Mouse (Mus musculus): ENCODE results near the gene Bcl2l1.

The Bcl2l1 gene

GRCm38 (mm10) chr2:152824438-152825167, 6.9 kb downstream of the Bcl2l1 start:
- 61% methylated on average over 3 of the region's 3 CpGs for WGBS

- 95% methylated on average over 1 of the region's 1 CpGs for WGBS
Observed at GRCm38 (mm10) chr2:152823770-152824169, 7.8 kb downstream of the Bcl2l1 start.

DNA sequence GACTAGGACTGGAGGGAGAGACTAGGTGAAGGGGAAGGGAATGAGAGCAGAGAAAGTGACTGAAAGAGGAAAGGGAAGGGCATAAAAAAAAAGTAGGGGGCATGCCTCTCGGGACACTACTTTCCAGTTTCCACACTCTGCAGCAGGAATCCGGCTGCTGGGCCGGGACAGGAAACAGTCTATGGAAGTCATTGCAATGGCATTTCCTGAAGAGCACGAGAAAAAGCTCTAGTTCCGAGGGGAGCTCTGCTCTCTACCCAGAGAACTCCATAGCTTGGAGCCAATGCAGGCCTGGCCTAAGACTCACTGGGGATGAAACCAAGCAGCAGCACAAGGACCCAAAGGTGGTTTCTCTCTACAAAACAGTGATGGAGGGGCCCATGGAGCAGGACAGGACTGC, 10.5 kb downstream of the Bcl2l1 start:
- 62% methylated on average over 5 of the region's 5 CpGs for WGBS

DNA sequence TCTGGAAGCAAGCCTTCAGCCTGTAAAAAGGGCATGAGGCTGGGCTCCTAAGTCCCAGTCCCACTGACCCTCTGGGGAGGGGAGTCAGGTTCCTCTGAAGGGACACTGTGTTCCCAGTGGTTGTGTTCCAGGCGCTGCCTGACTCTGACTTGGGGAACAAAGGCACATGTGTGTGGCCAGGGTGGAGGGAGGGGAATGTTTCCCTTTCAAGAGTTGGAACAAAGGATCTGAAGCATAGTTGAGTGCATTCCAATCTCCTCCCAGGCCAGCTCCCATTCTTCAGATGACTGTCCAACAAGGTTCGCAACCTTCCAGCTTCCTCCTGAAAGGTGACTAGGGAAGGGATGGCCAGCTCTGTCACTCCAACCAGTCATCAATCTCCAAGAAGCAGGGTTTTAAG, 11.2 kb downstream of the Bcl2l1 start:
- WGBS, result 56% methylated on average over 2 of the region's 2 CpGs

DNA sequence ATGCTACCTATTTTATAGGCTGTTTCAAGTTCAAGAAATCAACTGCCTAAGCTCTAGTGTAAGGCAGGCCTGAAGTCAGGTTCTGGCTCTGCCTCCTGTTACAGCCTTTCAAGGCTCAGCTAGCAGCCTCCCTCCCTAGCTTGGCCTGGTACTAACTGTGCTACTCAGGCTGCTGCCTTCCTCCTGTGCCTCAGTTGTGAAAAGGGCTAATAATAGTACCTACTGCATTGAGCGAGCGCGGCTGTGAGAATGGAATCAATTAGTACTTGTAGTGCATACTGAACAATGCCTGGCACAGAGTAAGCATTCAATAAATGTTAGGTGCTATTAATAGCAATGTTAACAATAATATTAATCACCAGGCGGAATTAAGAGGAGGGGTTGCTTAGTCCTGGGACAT, 11.6 kb downstream of the Bcl2l1 start:
- WGBS, result 40% methylated on average over 4 of the region's 4 CpGs

DNA sequence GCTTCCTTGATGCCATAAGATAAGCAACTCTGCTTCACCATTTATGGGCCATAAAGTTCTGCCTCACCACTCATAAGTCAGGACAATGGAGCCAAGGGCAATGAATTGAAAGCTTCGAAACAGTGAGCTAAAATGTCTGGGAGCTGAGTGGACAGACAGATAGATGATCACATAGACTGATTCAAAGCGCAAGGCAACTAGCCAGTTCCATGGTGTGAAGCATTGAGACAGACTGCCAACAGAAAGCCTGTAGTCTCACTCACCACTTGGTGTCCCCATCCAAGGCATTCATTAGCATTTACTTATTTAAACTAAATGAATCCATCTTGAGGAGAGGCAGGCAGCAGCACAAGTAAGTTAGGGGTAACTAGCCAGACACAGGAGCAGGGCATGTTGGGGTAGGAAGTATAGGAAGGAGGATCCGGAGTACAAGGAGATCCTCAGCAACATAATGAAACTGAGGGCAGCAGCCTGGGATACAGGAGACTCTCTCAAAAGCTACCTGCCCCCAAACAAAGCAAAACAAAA, 12.4 kb downstream of the Bcl2l1 start:
- WGBS, result 80% methylated on average over 3 of the region's 3 CpGs

DNA sequence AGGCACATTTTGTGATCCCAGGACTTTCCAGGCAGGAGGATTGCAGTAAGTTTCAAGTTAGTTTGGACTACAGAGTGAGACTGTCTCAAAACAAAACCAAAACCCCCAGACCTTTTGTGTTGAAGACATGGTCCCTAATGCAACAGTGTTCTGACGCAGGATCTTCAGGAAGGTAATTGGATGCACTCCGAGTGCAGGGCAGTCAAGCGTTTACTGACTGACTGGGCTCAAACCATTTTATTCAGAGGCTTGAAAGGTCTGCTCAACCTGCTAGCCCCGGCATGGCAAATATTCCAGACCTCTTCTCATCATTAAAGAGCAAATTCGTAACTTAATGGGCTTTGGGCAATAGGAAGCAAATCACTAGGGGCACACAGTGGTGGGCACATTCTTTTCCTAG, 12.8 kb downstream of the Bcl2l1 start:
- 81% methylated on average over 5 of the region's 5 CpGs for WGBS

DNA sequence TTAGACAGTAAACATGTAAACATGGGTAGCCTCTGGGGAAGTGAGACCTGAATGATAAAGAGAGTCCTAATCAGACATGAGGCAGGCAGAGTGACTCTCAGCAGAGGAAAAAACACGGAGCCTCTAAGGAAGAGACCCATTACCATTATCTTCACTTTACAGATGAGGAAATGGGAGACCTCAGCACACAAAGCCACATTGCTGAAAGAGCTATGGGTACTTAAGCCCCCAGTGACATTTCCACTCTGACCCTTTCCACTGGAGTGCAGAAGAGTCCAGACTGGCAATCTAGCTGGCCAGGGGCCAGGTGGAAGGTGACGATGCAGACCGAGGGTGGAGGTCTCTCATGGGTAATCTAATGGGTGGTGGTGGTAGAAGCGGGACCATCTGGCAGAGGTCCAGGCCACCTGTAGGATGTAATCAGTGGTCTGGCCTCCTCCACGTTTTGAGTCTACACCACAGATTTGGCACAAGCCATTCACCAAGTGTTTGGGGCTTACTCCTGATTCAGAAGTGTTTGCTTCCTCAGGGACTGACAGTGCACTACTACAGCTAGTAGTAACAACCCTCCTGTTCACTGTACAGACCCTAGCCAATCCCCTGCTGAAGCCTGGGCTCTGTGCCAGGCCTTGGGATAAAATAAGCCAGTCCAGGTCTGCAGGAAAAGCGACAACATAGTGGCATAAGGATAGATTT, 13.8 kb downstream of the Bcl2l1 start:
- 17% methylated on average over 6 of the region's 6 CpGs for WGBS

- 87% methylated on average over 3 of the region's 3 CpGs for WGBS
Observed at GRCm38 (mm10) chr2:152816657-152817348, 14.7 kb downstream of the Bcl2l1 start.

GRCm38 (mm10) chr2:152815879-152816656, 15.5 kb downstream of the Bcl2l1 start:
- 63% methylated on average over 7 of the region's 7 CpGs for WGBS

- 79% methylated on average over 6 of the region's 6 CpGs for WGBS
Observed at GRCm38 (mm10) chr2:152814213-152814874, 17.2 kb downstream of the Bcl2l1 start.

DNA sequence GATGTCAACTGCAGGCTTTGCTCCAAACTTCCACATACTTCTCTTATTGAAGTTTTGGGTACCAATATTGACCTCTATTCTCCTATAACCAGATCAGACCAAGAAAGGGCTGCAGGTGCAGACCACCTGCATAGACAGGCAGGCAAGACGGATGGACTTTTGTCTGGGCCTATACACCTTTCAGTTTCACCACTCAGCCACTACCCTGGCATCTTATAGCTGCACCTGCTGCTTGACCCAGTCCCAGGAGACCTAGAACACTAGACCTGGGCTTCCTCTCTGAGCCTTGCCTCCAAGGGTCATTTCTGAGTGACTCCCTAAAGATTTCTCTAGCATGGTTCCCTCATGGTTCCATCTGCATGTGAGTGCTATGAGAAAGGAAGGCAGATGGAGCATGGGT, 18.3 kb downstream of the Bcl2l1 start:
- WGBS, result 94% methylated on average over 1 of the region's 1 CpGs

- WGBS, result 48% methylated on average over 3 of the region's 3 CpGs
Observed at GRCm38 (mm10) chr2:152811336-152812165, 20.0 kb downstream of the Bcl2l1 start.

- 63% methylated on average over 5 of the region's 5 CpGs for WGBS
Observed at GRCm38 (mm10) chr2:152810158-152810941, 21.2 kb downstream of the Bcl2l1 start.

GRCm38 (mm10) chr2:152808178-152808577, 23.4 kb downstream of the Bcl2l1 start:
- WGBS, result 84% methylated on average over 3 of the region's 3 CpGs

- 70% methylated on average over 2 of the region's 2 CpGs for WGBS
Observed at GRCm38 (mm10) chr2:152806037-152806436, 25.5 kb downstream of the Bcl2l1 start.

GRCm38 (mm10) chr2:152805111-152805490, 26.4 kb downstream of the Bcl2l1 start:
- 53% methylated on average over 5 of the region's 5 CpGs for WGBS

DNA sequence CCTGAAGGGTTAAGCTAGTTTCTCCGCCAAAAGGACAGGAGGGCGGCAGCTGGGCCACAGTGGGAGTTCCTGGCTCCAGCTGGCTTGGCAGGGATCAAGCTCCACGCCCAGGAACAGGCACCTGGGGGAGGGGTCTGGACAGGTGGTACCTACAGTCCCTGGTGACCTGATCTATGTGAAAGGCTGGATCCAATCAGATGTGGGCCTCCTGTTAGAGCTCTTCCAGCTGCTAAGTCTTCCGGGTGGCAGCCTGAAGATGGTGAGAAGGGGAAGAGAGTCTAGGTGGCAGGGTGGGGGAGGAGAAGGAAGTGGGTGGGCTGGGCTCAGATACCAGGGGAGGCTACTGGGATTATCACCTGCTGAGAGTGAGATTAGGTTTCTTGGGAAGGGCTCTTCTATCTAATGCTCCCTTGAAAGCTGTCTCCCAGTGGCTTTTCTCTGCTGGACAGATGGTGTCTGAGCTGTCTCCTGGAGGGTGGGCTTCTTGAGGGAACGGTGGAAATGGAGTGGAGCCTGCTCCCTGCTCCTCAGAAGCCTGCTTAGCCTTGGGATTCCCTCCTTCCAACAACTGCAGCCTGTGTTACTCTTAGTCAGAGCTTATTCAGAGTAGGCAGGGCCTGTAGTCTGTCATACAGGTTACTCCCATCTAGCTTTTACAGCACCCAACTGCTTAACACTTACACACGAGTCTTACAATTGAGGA, 27.0 kb downstream of the Bcl2l1 start:
- 8% methylated on average over 6 of the region's 6 CpGs for WGBS

GRCm38 (mm10) chr2:152803081-152803480, 28.4 kb downstream of the Bcl2l1 start:
- WGBS, result 94% methylated on average over 5 of the region's 5 CpGs

Data from cerebral cortex, adult 2 months (tissue).